In genomic region chr10:96148250-96148699, GRCm38 (mm10) we compare ENCODE assay signal across 10 mouse cellular contexts. TPM values are rescaled to one million over a fixed set of nuclear protein-coding genes. Genes with fewer than 3 reads are reported as not detected.
DNase-seq lines count a peak whose midpoint lies in the region; ATAC-seq lines count a peak whose summit lies in the region.
"Had no signal": no experiment of that assay in that cellular context is flagged by ENCODE, and none has a peak within 500 bp of the region (broad histone marks: within the 10 kb centered on the region; RNA-seq: fewer than 3 reads in every experiment).

No protein-coding gene starts in this region.

- peak; percentile 72 for ATAC-seq in embryonic facial prominence, embryonic 14.5 days (ENCODE audit: low read depth)
- ATAC-seq in kidney, embryonic 16.5 days (ENCODE audit: low FRiP score, low TSS enrichment): peak; percentile 90
- peak; percentile 56; the same call in 1 of the 2 replicates for ATAC-seq in neural tube, embryonic 12.5 days (ENCODE audit: low FRiP score, low read depth)

- 10% methylated on average over 10 of the region's 10 CpGs for WGBS in embryonic facial prominence, embryonic 14.5 days
- WGBS in kidney, embryonic 16.5 days: 4% methylated on average over 10 of the region's 10 CpGs
- WGBS in neural tube, embryonic 12.5 days: 32% methylated on average over 10 of the region's 10 CpGs

- no peaks in the 10 kb centered on the region for H3K27me3 ChIP-seq in embryonic facial prominence, embryonic 14.5 days (replicated peaks; ENCODE audit: control insufficient read depth, insufficient read depth, low read length)
- no peaks in the 10 kb centered on the region for H3K27me3 ChIP-seq in kidney, embryonic 16.5 days (ENCODE audit: insufficient read depth, low read length)
- H3K27me3 ChIP-seq in neural tube, embryonic 12.5 days (replicated peaks): no peaks in the 10 kb centered on the region

- H3K27ac ChIP-seq in embryonic facial prominence, embryonic 14.5 days (replicated peaks; ENCODE audit: low read depth, low read length): no peak overlapping the region
- H3K27ac ChIP-seq in kidney, embryonic 16.5 days (ENCODE audit: low read length): 0 out of 2 replicates have a peak overlapping the region, but pooled peaks have one; percentile 46
- H3K27ac ChIP-seq in neural tube, embryonic 12.5 days: no peak overlapping the region

- H3K4me3 ChIP-seq in embryonic facial prominence, embryonic 14.5 days (ENCODE audit: low read depth, low read length): no peak overlapping the region
- H3K4me3 ChIP-seq in kidney, embryonic 16.5 days (ENCODE audit: low read length): no peak overlapping the region
- no peak overlapping the region for H3K4me3 ChIP-seq in neural tube, embryonic 12.5 days

- no peak overlapping the region for H3K9ac ChIP-seq in embryonic facial prominence, embryonic 14.5 days (ENCODE audit: low read depth, low read length)
- H3K9ac ChIP-seq in kidney, embryonic 16.5 days (replicated peaks; ENCODE audit: low read length): no peak overlapping the region
- H3K9ac ChIP-seq in neural tube, embryonic 12.5 days: no peak overlapping the region

- no peaks in the 10 kb centered on the region for H3K9me3 ChIP-seq in embryonic facial prominence, embryonic 14.5 days (ENCODE audit: control insufficient read depth, low read length)
- H3K9me3 ChIP-seq in kidney, embryonic 16.5 days (ENCODE audit: low read length): no peaks in the 10 kb centered on the region
- H3K9me3 ChIP-seq in neural tube, embryonic 12.5 days: no peaks in the 10 kb centered on the region

- peak overlapping the region; percentile 27; the same call in 1 of the 2 replicates for H3K4me2 ChIP-seq in embryonic facial prominence, embryonic 14.5 days (ENCODE audit: low read depth, low read length)
- H3K4me2 ChIP-seq in kidney, embryonic 16.5 days (replicated peaks; ENCODE audit: low read depth, low read length): peak overlapping the region; percentile 23; the same call in 1 of the 2 replicates
- H3K4me2 ChIP-seq in neural tube, embryonic 12.5 days (replicated peaks): peak overlapping the region; percentile 22; the same call in 1 of the 2 replicates

- H3K36me3 ChIP-seq in embryonic facial prominence, embryonic 14.5 days (ENCODE audit: control insufficient read depth, insufficient read depth, low read length): no peaks in the 10 kb centered on the region
- no peaks in the 10 kb centered on the region for H3K36me3 ChIP-seq in kidney, embryonic 16.5 days (ENCODE audit: insufficient read depth, low read length)
- no peaks in the 10 kb centered on the region for H3K36me3 ChIP-seq in neural tube, embryonic 12.5 days

- no peaks in the 10 kb centered on the region for H3K4me1 ChIP-seq in embryonic facial prominence, embryonic 14.5 days (ENCODE audit: control insufficient read depth, insufficient read depth, low read length)
- H3K4me1 ChIP-seq in kidney, embryonic 16.5 days (ENCODE audit: insufficient read depth, low read length): peaks cover 13% of the 10 kb centered on the region
- peaks cover 8% of the 10 kb centered on the region; the same call in 1 of the 2 replicates for H3K4me1 ChIP-seq in neural tube, embryonic 12.5 days

- peak; percentile 62 for DNase-seq in heart, adult 11 months
- DNase-seq in heart, adult 18-20 months: no peak
- DNase-seq in Muller cell, postnatal 12 days (ENCODE audit: inconsistent ontology term): peak; percentile 95
- DNase-seq in embryonic facial prominence, embryonic 14.5 days (ENCODE audit: low spot score): peak; percentile 87
- DNase-seq in spleen, postnatal 14 days (ENCODE audit: low spot score in 2 of 2): no peak
- no peak for DNase-seq in spleen, postnatal 4 days (ENCODE audit: low spot score in 2 of 2)

RNA-seq across cellular contexts. Expression of gene Gm5426, which starts 11.9 kb away (rescaled TPM):
- not detected for total RNA-seq in heart, adult 18-20 months (2021)
- not detected in 2 replicates for polyA plus RNA-seq in embryonic facial prominence, embryonic 14.5 days (2014; fragmentation: Nextera tagmentation; extraction: Ambion mirVana)
- not detected in 2 replicates for polyA plus RNA-seq in kidney, embryonic 16.5 days (2015; fragmentation: Nextera tagmentation; extraction: Ambion mirVana)
- polyA plus RNA-seq in neural tube, embryonic 12.5 days (2016; fragmentation: Nextera tagmentation; extraction: Ambion mirVana): not detected in 2 replicates
- polyA plus RNA-seq: heart, embryonic 14.5 days; small intestine, adult 2 months had no signal

Comparison
In these comparisons a context has a peak if more than half of its experiments do, and no peak if none do; other contexts are left out.
1. DNase-seq: peak in heart, adult 11 months (single experiment), Muller cell, postnatal 12 days (single experiment) and embryonic facial prominence, embryonic 14.5 days (single experiment); none in heart, adult 18-20 months (0 of 2), spleen, postnatal 14 days (0 of 2) and spleen, postnatal 4 days (0 of 2).
2. Peak in every context shown above with its lines, with median percentiles within 50 percentile points of each other: ATAC-seq and H3K4me2 ChIP-seq.